Mouse (Mus musculus) MEL-GATA-1-ER (cell line): ENCODE data around the gene Naa40.

Source experiments
- DNase-seq: peaks from one replicate; pipeline ENCODE4 v3.0.0-alpha.2; 2012; ENCODE audit warnings: low read depth; ENCODE audit errors: extremely low read depth

Naa40 gene

DNA sequence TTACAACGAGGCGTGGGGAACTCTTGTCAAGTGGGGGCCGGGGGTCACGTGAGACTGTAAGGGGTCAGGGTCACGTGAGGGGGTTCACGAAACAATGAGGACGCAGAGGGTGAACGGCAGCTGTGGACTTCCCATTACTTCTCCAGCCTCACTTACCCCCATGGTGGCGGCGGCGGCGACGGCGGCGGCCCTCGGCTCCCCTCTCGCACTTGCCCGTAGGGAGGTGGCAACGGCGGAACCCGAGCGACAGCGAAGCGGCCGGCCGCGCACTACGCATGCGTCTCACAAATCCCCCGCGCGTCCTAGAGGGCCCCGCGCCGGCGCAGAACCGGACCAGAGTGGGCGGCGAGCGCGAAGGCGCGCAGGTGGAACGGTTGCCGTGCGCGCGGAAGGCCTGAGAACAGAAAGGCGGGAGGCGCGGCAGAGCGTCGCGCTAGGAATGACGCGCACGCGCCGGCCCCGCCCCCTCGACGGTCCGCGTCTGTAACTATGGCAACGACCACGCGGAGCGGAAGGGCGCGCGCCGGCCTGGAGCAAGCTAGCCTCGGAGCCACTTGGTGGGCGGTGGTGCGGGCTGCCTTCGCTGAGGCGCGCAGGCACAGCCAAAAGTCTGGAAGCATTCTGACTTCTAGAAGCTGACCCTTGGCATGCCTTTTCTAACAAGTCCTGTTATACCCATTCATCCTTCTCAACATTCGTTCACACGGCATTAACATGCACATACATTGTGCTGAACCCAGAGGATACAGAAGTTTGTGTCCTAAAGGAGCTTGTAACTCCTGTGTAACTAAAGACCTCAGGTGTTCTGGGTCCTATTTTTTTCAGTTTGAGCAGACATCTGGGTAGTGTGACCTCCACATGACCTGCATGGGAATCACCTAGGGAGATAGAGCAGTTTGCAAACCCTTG, at the start of gene Naa40:
Naa40 (minus strand) TSS at position 402 of the 909 bp plus-strand sequence.
- DNase-seq = peak; percentile 71

DNA sequence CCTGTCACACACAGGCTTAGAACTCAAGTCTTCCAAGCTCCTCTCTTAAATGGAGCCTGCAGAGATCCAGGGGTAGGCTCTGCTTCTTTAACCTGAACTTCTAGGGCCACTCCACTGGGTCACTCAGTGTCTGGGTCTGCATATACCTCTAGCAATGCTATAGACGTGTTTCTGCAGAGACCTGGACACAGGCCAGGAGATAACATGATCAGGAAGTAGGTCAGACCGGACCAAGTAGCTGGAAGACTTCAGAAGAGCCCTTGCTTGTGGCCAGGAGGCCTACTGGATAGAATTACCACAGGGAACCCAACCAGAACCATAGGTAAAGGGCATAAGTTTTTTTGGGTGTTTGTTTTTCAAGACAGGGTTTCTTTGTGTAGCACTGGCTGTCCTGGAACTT, 48.8 kb upstream of the Naa40 start:
- no peak for DNase-seq

DNA sequence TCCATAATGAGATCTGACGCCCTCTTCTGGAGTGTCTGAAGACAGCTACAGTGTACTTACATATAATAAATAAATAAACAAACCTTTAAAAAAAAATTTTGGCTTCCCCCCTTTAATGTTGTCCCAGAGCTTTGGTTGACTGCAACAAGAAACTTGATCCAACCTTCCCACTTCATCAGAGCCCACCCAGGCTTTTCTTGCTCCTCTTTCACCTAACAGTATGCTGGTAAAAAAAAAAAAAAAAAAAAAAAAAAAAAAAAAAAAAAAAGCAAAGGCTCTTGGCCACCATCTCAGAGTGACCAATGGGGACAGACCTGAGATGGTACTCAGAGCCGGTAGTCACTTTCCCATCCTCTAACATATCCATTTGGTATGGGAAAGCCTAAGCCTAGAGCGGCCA, 47.3 kb upstream of the Naa40 start:
- no peak for DNase-seq

DNA sequence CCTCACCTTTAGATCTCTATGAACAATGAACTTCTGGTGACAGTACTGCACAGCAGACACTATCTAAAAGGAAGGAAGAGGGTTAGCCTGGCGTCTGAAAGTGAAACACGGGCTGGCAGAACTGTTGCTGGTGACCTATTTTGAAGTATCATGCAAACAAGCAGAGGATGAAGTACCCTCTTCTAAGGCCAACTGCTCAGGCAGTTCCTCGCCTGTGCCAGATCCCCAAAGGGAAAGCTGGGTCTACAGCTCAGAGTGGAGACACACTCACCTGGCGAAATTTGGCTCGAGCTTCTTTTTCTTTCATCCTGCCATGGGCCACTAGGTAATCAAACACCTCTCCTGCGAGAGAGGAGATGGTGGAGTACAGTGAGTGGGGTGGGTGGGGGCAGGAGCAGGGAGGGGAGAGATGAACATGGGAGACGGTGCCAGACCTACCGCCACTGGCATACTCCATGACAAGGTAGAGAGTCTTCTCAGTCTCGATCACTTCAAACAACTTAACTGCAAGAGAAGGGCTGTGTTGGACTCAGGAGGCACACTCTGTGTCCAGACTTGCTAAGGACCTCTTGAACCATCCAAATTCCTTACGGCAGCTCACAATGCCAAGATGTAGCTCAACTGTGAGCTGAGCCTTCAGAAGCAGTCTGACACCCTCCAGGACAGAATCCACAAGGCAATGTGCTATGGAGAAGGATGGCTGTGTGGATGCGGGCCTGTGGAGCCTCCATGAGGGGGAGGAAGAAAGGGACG, 45.8 kb upstream of the Naa40 start:
- DNase-seq = no peak

DNA sequence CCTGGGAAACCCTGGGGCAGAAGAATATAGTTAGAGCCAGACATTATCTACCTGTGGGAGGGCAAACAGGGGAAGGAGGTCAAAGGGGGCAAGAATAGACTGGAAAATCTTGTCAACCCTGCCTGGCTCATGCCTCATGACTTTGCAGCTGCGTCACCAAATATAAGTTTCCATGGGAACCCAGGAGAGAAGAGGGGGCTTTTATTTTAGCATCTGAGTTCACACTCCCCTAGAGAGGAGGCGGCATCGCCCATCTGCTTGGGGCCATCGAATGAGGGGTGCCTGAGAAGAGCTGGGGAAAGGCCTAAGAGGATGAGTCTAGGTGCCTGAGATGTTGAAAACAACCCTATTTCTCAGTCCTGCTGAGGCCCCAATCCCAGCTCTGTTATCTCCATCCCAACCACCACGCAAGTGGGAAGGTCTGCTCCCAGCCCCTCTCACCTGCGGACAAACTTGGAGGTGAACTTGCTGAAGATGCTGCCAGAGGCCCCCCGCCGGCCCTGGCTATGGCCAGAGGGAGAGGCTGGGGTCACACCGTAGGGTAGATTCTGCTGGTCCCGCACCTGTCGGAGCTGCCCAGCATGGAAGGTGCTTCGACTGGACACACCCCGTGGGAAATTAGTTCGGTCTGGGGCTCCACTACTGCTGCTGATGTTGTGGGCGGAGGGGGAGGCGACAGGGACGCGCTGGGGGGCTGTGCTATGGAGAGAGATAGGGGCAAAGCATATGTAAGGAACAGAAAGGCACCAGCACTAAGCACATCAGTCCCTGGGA, 39.8 kb upstream of the Naa40 start:
- no peak for DNase-seq

DNA sequence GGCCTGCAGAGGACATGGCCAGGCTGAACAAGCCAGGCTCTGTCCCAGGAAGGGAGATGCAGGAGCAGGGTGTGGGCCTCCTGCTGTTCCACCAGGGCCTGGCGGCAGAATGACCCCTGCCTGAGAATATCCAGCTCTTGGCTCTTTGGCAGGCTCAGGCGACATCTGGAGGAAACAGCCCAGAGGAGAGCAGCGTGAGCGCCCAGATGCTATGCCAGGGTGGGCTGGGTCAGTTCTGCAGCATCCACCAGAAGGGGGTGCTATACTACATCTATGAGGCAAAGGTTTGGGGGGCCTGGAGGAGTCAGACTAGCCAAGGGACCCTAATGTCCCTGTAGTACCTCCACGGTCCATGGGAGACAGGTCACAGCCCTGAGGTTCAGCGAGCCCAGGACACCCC, 38.1 kb upstream of the Naa40 start:
- no peak for DNase-seq

DNA sequence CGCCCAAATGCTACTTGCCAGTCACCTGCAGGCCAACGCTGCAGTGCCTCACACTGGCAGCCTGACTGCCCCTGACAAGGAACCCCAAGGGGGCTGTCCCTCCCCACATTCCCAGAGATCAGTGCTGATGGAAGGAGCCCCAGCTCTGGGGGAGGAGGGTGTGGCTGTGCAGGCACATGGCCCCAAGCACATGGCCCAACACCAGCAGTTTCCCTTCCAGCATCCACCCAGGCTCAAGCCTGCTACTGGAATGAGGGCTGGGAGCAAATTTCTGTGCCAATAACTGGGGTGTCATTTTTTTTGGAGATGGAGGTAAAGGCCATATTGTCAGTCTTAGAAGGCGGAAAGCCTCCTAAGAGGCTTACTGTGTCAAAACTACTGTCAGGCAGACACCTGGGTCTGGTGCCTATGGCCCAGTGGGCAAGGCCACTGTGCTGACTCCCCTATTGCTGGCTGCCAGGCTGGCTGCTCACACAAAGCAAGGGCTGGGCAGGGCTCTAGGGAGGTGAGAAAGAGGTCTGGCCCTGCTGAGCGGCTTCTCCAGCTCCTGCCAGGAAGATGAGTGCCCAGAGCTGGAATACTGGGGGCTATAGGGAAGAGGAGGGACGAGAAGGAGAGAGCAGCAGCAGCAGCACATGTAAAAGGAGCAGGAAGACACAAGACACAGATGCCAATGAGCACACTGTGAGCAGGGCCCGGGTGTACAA, 37.4 kb upstream of the Naa40 start:
- no peak for DNase-seq

DNA sequence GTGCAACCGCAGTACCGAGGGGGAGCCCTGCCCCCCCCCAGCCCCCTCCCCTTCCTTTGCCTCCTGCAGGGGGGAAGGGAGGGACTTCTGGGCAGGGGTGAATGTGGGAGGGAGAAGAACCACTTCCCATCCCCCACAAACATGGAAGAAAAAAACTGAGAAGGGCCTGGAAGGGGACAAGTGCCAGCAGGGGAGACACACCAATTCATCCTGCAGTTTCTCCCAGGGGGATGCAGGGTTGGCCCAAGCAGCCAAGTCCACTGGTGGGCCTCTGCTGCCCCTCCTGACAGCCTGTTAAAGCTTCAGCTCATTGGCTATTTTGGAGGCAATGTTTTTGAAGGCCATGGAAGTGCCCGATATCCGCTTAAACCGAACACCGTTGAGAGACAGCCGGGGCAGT, 35.8 kb upstream of the Naa40 start:
- DNase-seq = no peak

DNA sequence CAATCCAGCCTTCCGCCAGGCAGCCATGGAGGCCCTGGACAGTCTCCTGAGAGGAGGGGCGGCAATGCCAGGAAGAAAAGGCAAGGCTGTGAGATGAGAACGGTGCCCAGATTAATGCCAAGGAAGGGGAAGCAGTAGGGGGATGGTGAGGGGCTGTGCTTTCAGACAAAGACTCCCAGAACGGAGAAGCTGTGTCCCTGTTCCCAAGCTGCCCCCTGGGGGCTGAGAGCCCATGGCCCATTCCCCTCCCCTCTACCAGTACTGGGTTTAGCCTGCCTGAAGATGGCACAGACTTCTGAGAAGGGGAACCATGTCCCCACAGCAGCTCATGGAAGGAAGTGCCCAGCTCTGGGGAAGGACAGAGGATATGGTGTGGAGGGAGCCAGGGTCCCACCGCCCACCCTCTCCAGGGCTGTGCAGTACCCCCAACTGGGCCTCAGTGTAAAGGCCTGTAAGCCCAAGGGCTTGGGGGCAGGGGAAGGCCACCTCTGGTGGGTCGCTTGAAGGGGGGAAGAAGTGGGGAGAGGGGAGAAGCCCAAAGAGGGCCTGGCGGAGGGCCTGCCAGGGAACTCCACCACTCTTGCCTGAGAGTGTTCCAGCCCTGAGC, 35.2 kb upstream of the Naa40 start:
- DNase-seq = no peak

DNA sequence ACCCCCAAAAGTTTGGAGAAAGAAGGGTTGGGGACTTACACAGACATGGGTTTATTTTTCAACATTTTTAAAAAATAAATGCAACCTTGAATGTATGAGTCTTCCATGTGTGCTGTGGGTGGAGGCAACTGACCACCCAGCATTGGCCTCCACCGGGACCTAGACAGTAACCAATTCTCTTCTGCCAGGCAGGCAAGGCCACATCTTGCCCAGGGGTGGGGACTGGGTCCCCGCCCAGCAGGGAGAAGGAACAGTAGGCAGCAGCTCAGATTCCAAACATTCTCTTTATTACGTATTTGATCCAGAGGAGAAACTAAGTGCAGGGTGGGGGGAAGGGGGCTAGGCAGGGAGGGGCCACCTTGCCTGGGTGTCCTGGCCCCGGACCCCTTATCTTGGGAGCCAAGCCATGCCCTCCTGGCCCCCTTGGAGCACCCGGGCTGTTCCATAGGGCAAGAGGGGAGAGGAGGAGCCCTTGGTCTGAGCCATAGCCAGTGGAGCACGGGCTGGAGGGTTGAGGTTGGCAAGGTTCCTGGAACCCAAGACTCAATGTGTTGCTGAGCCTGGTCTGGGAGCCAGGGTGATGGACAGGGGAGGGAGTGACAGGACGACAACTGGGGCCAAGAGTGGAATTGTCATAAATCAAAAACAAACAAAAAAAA, 34.3 kb upstream of the Naa40 start:
- no peak for DNase-seq

DNA sequence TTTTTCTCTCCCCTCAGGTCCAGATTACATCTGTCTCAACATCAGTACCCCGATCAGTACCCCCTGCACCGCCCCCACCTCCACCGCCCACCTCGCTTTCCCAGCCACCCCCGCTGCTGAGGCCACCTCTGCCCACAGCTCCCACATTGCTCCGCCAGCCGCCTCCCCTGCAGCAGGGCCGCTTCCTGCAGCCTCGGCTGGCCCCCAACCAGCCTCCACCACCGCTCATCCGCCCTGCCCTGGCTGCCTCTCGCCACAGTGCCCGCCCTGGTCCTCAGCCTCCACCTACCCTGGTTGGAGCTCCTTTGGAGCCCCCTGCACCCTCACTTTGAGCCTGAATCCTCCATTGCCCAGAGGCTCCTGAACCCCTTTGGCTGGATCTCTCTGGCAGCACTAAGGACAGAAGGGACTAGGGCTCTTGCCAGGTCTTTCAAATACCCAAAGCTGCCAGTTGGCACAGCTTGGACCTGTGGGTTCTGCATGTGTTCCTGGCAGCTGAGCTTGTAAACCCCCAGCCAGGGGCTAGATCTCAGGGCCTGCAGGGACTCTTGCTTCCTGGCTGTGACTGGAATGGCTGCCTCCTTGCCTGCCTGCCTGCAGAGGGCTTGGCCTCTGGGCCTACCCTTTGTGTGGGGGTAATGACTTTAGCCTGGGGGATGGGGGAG, 33.5 kb upstream of the Naa40 start:
- no peak for DNase-seq

DNA sequence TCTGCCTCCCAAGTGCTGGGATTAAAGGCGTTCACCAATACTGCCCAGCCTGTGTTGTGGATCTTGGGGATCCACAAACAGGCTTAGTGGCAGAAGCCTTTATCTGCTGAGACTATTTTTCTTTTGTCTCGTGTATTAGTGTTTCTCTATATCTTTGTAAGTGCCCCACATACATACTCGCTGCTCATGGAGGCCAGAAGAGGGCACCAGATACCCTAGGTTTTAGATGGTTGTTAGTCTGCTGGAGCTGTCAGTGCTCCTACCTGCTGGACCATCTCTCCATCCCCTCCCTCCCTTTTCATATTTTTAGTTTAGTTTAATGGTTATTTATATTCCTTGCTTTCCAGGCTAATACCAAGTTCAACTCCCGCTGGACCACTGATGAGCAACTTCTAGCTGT, 32.5 kb upstream of the Naa40 start:
- DNase-seq = no peak

DNA sequence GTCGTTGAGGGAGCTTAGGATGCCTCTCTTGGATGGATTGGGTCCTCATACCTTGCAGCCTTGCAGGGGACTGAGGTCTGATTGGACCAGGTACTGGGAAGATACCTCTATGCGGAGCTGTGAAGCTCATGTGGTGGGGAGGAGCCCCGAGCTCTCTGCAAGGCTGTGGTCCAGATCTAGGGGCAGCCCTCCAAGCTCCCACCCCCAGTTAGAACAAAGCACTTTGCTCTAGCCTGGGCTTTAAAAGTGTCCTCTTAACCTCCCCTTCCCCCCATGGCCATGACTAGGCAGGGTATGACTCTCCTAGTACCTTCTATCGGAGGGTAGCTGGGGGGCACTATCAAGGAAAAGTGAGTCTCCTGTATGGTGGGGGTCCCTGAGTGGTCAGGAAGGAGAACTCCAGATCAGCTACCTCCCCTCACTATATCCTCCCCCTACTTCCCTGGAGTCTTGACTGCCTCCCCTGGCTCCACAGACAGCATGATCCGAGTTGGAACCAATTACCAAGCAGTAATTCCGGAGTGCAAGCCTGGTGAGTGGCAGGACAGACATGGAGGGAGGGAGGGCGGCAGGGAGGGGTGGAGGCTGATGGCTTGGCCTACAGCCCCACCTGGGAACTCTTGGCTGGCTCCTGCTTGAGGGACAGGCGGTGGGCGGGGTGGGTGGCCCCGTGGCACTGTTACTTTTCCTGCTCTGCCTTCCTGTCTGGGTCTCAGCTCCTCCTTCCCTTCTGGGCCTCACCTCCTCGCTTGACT, 28.5 kb upstream of the Naa40 start:
- DNase-seq = no peak

DNA sequence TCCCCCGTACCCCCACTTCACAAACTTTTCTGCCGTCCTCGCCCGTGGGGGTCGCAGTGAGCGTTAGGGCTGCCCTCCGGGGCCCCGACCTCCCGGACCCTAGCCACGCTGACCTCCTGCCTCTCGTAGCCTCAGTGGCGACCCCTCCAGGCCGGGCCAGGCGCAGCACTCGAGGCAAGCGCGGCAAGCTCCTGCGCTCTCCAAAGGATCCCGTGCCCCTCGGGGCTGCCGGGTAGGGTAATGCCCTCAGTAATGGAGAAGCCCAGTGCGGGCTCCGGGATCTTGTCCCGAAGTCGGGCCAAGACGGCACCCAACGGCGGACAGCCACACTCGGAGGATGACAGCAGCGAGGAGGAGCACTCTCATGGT, 27.7 kb upstream of the Naa40 start:
- peak; percentile 44 for DNase-seq

DNA sequence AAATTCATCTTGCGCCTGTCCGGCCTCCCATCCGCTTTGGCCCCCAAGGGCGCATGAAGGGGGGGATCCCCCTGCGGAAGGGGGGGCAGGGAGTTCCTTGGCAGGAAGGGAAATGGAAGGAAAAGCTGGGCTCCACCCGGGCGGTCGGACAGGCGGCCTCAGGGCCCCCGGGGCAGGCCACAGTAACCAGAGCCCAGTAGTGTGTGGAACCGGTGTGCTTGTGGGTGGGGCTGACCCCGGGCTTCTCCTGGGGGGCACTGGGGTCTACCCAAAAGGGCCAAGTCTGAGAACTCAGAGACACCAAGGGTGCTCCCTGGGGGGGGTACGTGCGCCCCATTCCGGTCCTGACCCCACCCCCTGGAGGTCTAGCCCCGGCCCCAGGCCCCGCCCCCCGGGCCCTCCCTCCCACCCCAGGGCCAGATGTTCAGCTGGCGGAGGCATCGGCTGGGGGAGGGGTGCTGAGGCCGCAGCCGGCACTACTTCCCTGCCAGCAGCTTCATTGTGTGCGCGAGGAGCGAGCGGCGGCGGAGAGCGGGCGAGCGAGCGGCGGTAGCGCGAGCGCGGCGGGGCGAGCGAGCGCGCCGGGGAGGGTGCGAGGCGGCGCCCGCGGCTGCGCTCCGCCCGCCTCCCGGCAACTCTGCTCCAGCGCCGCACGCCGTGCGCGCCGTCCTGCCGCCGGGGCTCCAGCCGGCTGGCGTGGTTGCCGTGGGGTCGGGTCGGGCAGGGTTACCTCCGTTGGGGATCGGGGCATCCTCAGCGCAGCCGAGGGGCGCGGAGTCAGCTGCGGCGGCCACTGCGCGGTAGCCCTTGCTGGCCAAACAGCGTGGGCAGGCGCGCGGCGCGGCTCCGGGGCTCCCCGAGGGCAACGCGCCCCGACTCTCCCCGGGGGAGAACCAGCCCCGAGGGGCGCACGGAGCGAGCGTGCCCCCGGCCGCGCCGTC, 27.1 kb upstream of the Naa40 start:
- peak; percentile 48 for DNase-seq

DNA sequence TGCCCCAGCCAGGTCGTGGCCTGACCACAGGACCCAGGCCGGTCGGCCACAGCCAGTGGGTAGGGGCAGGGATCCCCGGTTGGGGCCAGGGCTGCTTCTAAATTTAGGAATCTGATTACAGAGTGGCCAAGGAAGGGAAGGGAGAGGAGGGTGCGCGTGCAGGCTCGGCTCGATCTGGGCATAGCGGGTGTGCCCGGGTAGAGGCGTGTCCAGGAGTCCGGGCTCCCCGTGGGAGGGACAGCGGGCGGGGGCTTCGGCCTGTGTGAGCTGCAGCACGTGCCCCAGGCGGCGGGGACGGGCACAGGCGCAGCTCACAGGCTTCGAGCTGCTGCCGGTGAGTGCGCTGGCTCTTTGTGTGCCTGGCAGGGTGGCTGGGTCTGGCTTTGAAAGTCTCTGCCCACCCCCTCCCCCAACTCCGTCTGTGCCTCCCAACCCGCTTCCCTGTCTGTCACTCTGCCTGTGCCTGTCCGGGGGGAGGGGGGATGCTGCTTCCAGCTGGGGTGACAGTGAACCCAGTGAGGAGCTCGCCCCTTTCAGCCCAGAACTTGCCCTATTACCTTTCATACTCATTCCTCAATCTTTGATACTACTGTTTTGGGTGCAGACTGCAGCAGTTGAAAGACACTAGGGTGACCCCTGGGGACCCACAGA, 26.2 kb upstream of the Naa40 start, which contains the start of gene Rcor2:
Rcor2 (plus strand) TSS at position 235 of the 651 bp plus-strand sequence.
- DNase-seq = no peak

DNA sequence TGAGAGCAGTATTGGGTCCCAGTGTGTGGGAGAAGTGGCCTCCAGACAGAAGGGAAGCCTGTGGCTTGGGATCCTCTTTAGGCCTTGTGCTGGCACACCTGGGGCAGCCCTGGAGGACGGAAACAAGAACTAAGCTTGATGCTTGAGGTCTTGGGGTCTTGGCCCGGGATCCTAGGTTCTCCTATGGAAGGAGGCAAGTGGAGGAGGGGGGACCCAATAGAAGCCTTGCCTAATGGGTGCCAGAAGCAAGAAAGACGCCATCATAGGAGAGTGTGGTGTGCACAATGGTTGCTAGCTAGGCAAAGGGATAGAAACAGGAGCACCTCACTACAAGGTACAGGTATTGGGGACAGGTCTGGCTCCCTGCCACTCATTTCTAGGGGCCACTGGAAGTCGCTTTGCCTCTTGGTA, 25.4 kb upstream of the Naa40 start:
- no peak for DNase-seq
